Mouse (Mus musculus) adrenal gland, adult 2 months (tissue): ENCODE results near the gene Rfc1. TPM values are rescaled to one million over a fixed set of nuclear protein-coding genes. Genes with fewer than 3 reads are reported as not detected.
A peak's percentile ranks its signal among the peaks of the same experiment; 100 is the strongest.

Experiments
- DNase-seq: peaks from one replicate; pipeline ENCODE4 v3.0.0; 2021
- long read RNA-seq: library from polyadenylated mRNA; stranded (forward); transcript quantifications from one replicate; pipeline ENCODE4 v2.0.0, GENCODE M21; 2021
- polyA plus RNA-seq: library from polyadenylated mRNA; depleted of rRNA; stranded (reverse); fragments of >200 nt; gene quantifications from 2 replicates; pipeline ENCODE4 v1.2.3, GENCODE M21; 2012; rRNA removed
- total RNA-seq, 2 experiments: library from RNA; stranded (reverse); gene quantifications; 2 replicates each; pipeline ENCODE4 v1.2.3; 2021

Gene Rfc1
- total RNA-seq = 10 to 100 TPM; 38.7 to 46.1 TPM
- polyA plus RNA-seq = 4.3 and 5.4 TPM in 2 replicates
- long read RNA-seq, full-length matches to known transcripts = 24 of 36 reads
- long read RNA-seq, partial matches to known transcripts = 6 of 36 reads
- long read RNA-seq, other reads (novel, unspliced or antisense) = 6 of 36 reads

DNA sequence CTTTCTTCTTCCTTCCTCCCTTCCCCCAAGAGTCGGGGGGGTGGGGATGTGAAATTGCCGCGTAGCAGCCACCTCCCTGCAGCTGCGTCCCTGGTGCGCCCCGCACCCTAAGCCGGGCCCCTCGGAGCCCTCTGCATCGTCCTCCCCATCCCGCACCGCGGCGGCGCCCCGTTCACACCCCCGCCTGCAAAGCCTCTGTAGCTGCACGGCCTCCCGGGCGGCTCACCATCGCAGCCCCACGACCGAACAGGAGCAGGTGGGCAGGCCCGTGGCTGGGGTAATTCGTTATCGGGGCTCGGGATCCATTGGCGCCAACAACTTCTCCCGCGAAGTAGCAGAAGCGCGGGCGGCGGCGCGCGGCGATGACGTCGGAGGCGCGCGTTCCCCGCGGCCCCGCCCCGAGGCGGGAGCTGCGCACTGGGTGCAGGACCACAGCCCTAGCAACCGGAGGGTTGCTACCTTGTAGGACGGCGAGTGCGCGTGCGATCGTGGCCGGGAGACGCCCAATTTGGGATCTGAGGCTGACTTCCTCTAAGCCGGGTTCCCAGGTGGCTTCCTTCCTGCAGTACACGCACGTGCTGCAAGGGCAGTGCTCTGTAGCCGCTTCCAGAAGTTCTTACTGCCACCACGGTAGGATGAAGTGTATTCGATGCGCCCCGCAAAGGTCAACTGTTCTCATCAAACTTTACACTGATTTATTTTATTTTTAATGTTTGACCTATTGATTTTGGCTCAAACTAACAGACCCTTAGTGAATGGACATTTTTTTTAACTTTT is at the start of gene Rfc1:
Rfc1 (minus strand) TSS at position 373 of the 777 bp plus-strand sequence.
- DNase-seq = peak; percentile 94

DNA sequence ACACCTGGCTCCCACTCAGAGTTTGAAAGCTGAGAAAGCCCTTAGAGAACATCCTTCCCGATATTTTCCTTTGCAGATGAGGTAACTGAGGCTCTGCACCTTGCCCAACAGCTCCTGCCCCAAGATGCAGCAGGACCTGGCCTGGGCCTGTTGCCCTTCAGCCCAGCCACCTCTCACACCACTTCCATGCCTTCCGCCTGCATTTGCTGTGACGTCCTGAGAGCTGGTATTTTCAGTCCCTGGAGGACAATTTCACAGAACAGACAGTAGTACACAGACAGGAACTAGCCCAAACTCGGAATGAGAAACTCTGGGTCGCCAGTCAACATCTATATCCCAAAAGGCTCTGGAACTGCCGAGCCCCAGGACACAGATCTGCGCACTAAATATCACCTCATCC is 39.3 kb upstream of the Rfc1 start:
- DNase-seq = no peak

DNA sequence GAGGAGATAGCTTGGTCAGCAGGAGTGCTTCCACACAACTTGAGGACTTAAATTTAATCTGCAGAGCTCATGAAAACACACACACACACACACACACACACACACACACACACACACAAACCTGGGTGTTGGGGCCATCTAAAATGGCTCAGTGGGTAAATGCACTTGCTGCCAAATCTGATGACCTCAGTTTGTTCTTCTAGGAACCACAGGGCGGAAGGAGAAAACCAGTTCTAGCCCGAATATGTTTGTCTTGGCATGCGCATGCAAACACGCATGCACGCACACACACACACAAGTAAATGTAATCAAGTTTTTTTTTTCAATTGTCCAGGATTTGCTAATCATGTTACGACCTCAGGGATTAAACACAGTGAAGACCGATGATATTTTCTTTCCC is 36.1 kb upstream of the Rfc1 start:
- no peak for DNase-seq

DNA sequence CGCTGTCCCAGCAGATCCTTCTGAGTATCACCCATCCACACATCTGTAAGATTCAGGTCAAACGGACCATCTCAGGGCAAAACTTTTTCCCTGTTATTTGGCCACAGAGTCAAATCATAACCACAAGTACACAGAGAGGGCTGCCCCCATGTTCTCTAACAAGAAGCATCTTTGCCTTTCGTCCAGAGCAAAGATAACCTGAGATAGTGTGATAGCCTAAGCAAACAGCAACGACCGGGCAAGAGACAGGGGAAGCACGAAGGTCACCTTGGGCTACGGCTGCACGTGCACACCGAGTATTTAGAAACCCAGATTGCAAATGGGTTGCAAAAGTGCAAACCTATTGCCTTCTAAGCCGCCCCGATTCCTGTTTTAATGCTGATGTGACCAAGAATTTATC is 32.4 kb upstream of the Rfc1 start:
- DNase-seq = no peak

DNA sequence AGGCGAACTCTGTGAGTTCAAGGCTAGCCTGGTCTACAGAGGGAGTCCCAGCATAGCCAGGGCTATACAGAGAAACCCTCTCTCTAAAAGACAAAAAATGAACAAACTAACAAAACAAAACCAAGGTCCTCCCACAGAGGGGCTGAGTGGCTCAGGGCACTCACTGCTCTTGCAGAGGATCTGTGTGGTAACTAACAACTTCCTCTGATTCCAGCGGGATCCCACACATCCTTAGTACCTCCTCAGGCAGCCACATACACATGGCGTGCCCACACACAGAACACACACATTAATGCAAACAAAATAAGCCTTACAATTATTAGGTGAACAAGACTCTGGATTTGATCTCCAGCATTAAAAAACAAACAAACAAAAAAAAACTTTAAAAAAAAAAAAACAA is 22.3 kb upstream of the Rfc1 start:
- DNase-seq = no peak

DNA sequence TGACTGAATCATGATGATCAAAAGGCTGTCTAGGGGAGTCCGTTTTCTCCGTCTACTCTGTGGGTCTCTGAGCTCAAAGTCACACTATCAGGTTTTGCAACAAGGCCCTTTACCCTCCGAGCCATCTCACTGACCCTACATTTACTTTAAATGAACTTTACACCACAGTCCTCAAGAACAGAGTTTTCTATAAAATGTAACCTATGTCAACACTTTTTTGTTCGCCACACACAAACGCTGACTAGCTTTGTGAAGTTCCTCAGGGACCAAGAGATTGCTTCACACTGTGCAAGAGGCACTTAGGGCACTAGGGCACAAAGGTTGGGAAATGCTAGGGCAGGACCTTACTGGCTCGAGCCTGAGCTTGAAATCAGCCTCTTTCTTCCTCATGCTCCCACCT is 21.4 kb upstream of the Rfc1 start:
- peak; percentile 47 for DNase-seq

DNA sequence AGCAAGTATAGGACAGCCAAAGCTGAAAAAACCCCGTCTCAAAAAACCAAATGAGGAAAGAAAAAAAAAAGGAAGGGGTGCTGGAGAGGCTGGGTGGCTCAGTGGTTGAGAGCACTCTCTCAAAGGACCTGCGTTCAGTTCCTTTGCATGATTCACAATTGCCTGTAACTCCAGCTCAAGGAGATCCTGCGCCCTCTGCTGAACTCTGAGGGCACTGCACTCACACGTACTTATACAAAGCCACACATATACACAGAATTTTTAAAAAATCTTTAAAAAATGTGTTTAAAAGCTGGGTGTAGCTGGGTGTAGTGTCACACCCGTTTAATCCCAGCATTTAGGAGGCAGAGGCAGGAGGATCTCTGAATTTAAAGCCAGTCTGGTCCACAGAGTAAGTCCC is 19.5 kb upstream of the Rfc1 start:
- no peak for DNase-seq

DNA sequence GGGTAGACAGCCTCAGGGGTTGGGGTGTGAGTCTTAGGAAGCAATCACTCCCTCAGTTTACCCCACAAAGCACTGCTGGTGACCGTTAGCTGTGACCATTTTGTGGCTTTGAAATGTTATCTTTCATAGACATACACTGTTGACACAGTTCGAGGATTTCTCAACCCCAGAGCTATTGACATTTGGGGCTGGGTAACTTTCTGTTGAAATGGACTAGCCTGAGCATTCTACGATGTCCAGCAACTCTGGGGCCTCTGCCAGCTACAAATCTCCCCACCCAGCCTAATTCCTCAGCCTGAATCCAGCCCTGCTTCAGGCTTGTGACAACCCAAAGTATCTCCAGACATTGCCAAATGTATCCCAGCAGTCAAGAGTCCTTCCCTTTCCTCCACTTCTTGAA is 18.6 kb upstream of the Rfc1 start:
- DNase-seq = peak; percentile 43

DNA sequence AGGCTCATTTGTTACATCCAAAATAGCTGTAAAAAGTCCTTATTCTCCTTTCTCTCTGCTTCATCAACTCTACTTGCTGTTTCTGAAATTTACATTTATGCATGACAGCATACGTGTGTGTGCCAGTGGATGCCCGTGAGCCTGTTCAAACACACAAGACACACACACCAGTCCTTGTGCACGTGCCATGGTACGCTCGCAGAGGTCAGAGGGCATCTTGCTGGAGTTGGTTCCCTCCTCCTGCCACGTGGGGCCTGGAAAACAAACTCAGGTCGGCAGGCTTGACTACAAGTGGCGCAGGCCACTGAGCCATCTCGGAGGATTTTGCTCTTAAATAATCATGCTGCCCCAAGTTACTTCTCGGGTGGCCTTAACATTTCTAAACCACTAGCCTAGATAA is 15.0 kb upstream of the Rfc1 start:
- no peak for DNase-seq

DNA sequence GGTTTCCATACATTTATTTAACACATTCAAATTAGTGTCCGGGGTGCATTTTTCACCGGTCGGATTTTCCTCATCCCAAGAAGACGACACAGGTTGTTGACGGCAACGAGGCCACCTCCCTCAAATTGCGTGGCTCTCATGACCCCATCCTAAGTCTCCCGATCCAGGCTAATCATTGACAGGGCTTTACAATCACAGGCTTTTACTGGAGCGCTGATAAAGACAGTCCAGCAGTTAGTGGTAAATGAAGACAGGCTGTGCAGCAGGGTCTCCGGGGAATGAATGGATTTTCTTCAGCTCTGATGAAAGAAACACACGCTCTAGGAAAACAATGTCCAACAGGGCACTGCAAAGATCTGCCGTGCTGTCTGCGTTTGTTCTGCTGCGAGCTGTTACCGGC is 12.7 kb upstream of the Rfc1 start, which contains the start of gene Klb:
Klb (plus strand) TSS at position 147 of the 400 bp plus-strand sequence.
- no peak for DNase-seq

DNA sequence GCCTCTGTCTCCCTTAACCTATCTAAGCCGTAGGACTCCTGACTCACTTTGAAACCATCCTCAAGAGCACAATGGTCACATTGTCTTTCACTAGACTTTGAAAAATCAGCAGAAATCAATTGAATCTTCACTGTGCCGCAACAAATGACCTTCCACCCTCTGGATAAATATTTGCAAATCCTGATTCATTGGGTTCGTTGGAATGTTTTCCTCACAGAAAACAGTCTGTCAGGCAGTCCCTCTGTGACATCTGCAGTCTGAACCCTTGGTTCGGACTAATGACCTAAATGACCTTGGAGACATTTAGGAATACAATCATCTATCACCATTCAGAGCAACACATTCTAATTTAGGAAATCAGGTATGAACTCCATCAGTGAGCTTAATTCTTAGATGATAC is 4.7 kb upstream of the Rfc1 start:
- DNase-seq = no peak

DNA sequence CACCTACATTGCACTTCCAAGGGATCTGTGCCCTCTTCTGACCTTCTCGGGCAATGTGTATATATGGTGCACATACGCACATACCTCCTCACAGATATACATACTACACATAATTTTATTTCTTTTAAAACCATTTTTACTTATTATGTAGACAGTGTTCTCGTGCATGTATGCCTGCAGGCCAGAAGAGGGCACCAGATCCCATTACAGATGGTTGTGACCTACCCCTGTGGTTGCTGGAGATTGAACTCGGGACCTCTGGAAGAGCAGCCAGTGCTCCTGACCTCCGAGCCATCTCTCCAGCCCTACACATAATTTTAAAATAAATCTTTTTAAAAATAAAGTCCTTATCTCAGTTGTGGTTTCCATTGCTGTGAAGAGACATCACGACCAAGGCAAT is 2.9 kb upstream of the Rfc1 start:
- DNase-seq = no peak

DNA sequence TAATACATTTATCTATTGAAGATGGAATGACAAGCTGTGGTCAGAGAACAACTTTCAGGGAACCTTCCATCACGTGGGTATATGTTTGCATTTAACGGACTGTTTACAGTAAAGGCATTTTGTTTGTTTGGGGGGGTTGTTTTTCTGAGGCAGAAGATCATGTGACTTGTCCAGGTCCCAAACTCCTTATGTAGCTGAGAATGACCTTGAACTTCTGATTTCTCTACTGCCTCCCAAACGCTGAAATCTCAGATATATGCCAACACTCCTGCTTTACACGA is 545 bp upstream of the Rfc1 start:
- DNase-seq = no peak

DNA sequence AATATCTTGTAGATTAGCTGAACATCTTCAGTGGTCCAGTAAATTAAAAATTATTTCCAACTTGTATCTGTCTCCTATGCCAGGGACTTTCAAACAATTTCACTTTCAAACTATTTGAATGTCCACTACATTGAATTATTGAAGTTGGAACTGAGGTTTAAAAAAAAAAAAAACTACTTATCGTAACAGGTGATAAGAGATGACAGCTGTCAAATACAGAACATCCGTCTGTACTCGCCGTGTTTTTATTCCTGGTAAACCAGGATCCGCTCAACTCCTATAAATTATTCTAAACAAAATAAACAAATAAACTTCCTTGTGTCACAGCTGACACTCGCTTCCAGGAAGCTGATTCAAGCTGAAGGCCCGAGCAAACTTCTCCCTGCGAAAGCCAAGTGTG is 682 bp downstream of the Rfc1 start:
- DNase-seq = no peak

DNA sequence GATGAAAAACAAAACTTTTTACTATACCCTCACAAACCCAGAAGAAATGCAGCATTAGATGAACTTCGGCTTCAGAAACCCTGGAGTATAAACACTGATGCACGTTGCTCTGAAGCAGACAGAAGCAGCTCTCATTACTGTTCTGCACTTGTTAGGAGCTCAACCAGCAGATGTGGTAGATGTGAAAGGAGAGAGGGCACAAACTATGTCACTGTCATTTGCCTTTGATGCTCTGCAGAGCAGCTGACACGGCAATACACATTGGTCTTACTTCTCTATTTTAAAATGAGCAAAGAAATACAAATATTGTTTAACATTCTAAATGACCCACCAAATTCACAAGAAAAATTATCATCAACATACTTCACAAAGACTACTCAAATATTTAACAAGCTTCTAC is 5.5 kb downstream of the Rfc1 start:
- DNase-seq = no peak

DNA sequence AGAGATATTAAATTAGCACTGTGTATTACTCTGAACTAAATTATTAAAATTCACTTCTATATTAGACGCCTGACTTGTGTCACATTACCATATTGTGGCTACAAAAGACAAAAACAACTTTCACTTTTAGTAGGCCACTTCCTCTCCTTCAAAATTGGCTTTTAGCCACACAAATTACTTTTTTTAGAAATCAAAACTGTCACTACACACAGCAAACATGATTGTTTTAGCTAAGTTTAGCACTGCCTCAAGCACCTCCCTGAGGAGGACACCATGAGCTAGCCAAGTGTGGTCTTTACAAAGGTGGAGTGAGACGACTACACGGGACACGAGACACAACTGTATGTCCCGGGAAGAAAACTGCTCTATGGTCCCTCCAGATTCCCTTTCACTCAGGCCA is 9.3 kb downstream of the Rfc1 start:
- DNase-seq = no peak

DNA sequence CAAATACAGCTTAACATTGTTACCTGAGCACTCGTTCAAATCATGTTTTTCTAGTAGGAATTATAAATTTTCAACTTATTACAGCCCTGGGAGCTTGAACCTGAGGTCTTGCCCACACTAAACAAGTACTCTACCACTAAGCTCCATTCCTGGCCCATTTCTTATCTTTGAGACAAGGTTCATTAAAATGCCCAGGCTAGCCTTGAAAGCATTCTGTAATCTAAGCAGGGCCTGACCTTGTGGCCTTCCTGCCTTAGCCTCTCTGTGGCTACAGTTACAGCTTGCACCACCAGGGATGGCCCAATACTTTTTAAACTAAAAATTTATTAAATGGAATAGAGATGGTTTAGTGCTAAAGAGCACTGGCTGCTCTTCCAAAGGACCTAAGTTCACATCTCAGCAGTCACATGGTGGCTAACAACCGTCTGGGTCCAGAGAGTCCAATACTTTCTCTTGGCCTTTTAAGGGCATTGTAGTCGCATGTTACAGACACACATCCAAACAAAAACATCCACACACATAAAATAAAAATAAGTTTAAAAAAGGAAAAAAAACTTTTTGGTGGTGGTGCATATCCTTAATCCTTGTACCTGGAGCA is 10.6 kb downstream of the Rfc1 start:
- DNase-seq = peak; percentile 50

DNA sequence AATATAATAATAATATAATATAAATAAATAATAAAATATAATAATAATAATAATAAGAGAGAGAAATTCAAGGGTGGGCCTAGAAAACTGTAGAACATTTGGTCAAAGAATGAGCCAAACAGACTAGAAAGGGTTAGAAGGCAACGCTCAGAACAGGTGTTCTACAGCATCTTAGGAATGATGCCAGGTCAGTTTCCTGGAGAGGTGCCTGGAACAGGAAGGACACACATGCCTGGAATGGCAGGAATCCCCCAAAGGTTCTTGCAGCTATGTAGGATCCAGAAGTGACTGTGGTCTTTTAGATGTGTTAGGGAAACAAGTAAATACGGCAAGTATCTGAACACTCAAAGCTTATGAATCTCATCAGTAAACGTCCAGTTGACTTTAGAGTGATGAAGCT is 11.2 kb downstream of the Rfc1 start:
- DNase-seq = no peak

DNA sequence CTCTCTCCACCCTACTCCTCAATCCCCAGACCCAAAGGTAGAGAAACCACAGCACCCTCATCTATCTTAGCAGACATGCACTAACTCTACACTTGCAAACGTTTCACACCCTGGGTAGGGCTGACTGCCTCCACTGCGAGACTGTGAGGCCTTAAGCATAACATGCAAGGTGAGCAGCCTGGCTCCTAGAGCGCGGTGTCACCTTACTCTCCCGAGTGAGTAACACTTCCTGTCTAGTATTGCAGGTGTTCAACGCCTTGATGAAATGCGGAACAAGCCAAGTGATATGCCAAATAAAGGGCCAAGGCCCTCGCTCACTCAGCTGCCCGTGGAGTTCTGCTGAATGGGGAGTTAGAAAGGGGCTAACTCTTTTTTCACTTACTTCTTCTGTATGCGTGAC is 13.3 kb downstream of the Rfc1 start:
- DNase-seq = no peak

DNA sequence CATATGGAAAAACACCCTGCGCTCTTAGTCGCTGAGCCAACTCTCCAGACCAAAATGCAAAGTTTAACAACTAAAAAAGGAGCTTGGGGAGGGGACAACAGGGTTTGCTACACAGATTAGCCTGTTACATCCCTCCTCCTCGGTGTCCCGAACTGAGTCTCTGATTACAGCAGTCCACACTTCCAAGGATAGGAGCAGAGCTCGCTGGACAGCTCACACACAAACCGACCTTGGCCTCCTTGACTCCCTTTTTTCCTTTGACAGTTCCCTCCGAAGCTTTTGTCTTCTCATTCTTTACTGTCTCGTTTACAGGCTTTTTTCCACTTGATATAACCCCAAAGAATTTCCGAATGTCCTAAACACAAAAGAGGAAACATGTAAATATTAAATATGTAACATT is 16.3 kb downstream of the Rfc1 start:
- DNase-seq = peak; percentile 66

DNA sequence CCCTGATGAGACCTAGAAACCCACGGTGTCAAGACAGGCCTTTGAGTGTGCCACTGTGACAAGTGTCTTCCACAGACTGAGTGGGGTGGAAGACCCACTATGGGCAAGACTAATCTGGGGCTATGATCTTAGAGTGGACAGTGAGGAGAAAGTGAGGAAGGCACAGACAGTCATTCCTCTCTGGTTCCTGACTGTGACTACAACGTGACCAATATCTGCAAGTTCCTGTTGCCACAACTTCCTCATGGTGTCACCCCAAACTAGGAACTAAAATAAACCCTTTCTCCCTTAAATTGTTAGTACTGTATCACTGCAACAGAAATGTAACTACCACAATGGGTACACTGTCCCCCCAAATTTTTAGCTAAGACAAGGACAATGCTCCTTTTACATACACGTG is 26.6 kb downstream of the Rfc1 start:
- DNase-seq = no peak

DNA sequence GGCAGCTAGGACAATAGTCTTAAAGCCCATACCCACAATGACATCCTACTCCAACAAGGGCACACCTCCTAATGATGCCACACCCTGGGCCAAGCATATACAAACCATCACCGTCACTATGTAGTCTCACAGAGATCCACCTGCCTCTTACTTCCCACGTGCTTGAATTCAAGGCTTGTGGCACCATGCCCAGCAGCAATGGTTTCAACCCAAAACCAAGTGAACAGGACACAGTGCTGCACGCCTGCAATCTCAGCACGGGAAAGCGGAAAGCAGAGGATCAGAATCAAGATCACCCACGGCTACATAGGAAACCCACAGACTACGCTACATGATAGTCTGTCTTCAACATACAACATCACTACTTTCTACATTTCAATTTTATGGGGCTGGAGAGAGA is 27.3 kb downstream of the Rfc1 start:
- no peak for DNase-seq

DNA sequence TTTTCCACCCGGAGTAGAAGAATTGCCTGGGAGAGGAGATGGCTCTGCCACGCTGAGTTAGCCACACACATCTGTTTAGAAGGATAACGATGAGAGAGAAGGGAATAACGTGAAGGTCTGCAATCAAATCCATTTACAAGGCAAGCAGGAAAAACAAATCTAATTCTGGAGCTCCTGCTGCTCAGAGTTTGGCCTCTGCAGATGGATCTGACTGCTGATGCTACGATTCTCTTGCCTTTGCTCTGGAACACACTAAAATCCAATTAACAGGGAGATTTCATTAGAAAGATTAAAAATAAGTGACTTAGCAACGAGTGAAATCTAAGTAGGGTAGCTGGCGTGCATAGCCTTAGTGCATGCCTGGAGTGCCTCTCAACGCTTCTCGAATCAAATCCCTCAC is 30.0 kb downstream of the Rfc1 start:
- DNase-seq = no peak

DNA sequence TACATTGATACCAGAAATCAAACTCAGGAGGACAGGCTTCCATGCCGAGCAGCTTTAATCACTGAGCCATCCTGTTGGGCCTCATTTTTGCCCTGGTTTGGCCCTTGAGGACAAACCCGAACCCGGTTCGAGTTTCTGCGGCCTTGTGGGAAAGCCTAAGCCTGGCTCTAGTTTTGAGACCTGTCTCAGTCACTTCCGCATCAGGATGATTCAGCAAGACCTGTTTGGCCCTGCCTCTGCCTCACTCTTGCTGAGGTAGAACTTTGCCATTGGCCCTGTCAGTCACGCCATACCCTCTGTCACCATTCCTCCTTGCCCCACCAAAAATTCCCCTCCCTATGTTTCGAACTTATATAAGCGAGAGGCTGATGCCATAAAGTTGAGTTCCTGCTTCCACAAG is 35.3 kb downstream of the Rfc1 start:
- DNase-seq = no peak
